In genomic region chr10:75032395-75032794, GRCm38 (mm10) we compare ENCODE assay signal across 10 mouse cellular contexts. TPM values are rescaled to one million over a fixed set of nuclear protein-coding genes. Genes with fewer than 3 reads are reported as not detected.
A peak's percentile ranks its signal among the peaks of the same experiment; 100 is the strongest.
DNase-seq lines count a peak whose midpoint lies in the region; ATAC-seq and TF ChIP-seq lines count a peak whose summit lies in the region.
"Had no signal": no experiment of that assay in that cellular context is flagged by ENCODE, and none has a peak within 500 bp of the region (broad histone marks: within the 10 kb centered on the region; RNA-seq: fewer than 3 reads in every experiment).

Gene Rsph14 (minus strand): TSS chr10:75032586.

- no peak for TF ChIP-seq EP300 in lung, postnatal 0 days (IDR thresholded peaks at IDR 0.05)

- no peak within 1 kb of the TSS for H3K27ac ChIP-seq in kidney, embryonic 14.5 days (ENCODE audit: low read depth, low read length)
- H3K27ac ChIP-seq in lung, postnatal 0 days (ENCODE audit: low read length) = no peak within 1 kb of the TSS
- H3K27ac ChIP-seq: heart, embryonic 15.5 days; stomach, embryonic 15.5 days had no signal

- H3K27me3 ChIP-seq in kidney, embryonic 14.5 days (ENCODE audit: control insufficient read depth, insufficient read depth, low read length) = no peaks in the 10 kb centered on the region
- no peaks in the 10 kb centered on the region for H3K27me3 ChIP-seq in lung, postnatal 0 days (replicated peaks; ENCODE audit: insufficient read depth, low read length)
- H3K27me3 ChIP-seq: stomach, embryonic 15.5 days had no signal

- H3K36me3 ChIP-seq in kidney, embryonic 14.5 days (ENCODE audit: control insufficient read depth, insufficient read depth, low read length) = no peaks in the 10 kb centered on the region
- no peaks in the 10 kb centered on the region for H3K36me3 ChIP-seq in lung, postnatal 0 days (ENCODE audit: insufficient read depth, low read length)
- H3K36me3 ChIP-seq: heart, embryonic 15.5 days; stomach, embryonic 15.5 days had no signal

- ATAC-seq in kidney, embryonic 14.5 days (ENCODE audit: low FRiP score, low TSS enrichment) = no peak
- ATAC-seq in lung, postnatal 0 days = no peak

- peak; percentile 86 for DNase-seq in kidney, adult 18-20 months
- peak; percentile 51 for DNase-seq in embryo, embryonic 11.5 days (ENCODE audit: low read depth, low spot score)
- DNase-seq in gastrocnemius, postnatal 36 days = peak; percentile 61 to 74
- DNase-seq in layer of hippocampus, adult 11-12 months (ENCODE audit: low spot score) = peak; percentile 85
- peak; percentile 60 for DNase-seq in lung, postnatal 0 days (ENCODE audit: low spot score)
- peak; percentile 91 for DNase-seq in retina, embryonic 14.5 days (ENCODE audit: low spot score)
- DNase-seq in c-Kit-positive CD71-positive TER-119-positive erythroid progenitor cells, embryonic 14.5 days (ENCODE audit: low spot score) = no peak

- intact Hi-C loops in gastrocnemius, postnatal 36 days (cut with DNase I) = no loop called here

- no peak within 1 kb of the TSS for H3K9ac ChIP-seq in kidney, embryonic 14.5 days (ENCODE audit: low read depth, low read length)
- H3K9ac ChIP-seq in lung, postnatal 0 days (replicated peaks; ENCODE audit: low read depth) = no peak within 1 kb of the TSS
- H3K9ac ChIP-seq: heart, embryonic 15.5 days; stomach, embryonic 15.5 days had no signal

- no peaks in the 10 kb centered on the region for H3K9me3 ChIP-seq in kidney, embryonic 14.5 days (ENCODE audit: control insufficient read depth, low read length)
- H3K9me3 ChIP-seq in lung, postnatal 0 days (ENCODE audit: low read length) = no peaks in the 10 kb centered on the region
- H3K9me3 ChIP-seq: heart, embryonic 15.5 days; stomach, embryonic 15.5 days had no signal

- H3K4me2 ChIP-seq in kidney, embryonic 14.5 days (replicated peaks; ENCODE audit: low read depth, low read length) = no peak within 1 kb of the TSS
- H3K4me2 ChIP-seq in lung, postnatal 0 days (replicated peaks; ENCODE audit: low read depth, low read length) = no peak within 1 kb of the TSS
- H3K4me2 ChIP-seq: heart, embryonic 15.5 days; stomach, embryonic 15.5 days had no signal

- TF ChIP-seq CTCF in lung, postnatal 0 days (IDR thresholded peaks at IDR 0.05) = no peak

- 20% methylated on average over 10 of the region's 10 CpGs for WGBS in kidney, embryonic 14.5 days
- WGBS in lung, postnatal 0 days = 33% methylated on average over 10 of the region's 10 CpGs

- H3K4me3 ChIP-seq in kidney, embryonic 14.5 days (ENCODE audit: low read length) = no peak within 1 kb of the TSS
- no peak within 1 kb of the TSS for H3K4me3 ChIP-seq in lung, postnatal 0 days (ENCODE audit: low read depth, low read length)
- H3K4me3 ChIP-seq: heart, embryonic 15.5 days; stomach, embryonic 15.5 days had no signal

- H3K4me1 ChIP-seq in kidney, embryonic 14.5 days (ENCODE audit: control insufficient read depth, insufficient read depth, low read length) = 0 out of 2 replicates have a peak, but pooled peaks cover 8% of the 10 kb centered on the region
- H3K4me1 ChIP-seq in lung, postnatal 0 days (ENCODE audit: insufficient read depth, low read depth, low read length) = no peaks in the 10 kb centered on the region

RNA-seq across cellular contexts. Expression of gene Rsph14, which starts in this region (rescaled TPM):
- not detected in 2 replicates for polyA plus RNA-seq in kidney, embryonic 14.5 days (2014; fragmentation: Nextera tagmentation; extraction: Ambion mirVana)
- total RNA-seq in gastrocnemius, postnatal 36 days (2021) = not detected
- polyA plus RNA-seq in lung, postnatal 0 days (2015; fragmentation: Nextera tagmentation; extraction: Ambion mirVana) = 8.8 and 8.9 TPM in 2 replicates
- polyA plus RNA-seq: heart, embryonic 15.5 days; stomach, embryonic 15.5 days had no signal

Comparison
In these comparisons a context has a peak if more than half of its experiments do, and no peak if none do; other contexts are left out.
1. Peak in DNase-seq in gastrocnemius, postnatal 36 days; RNA of the gene not detected or under 1 TPM.